Mouse (Mus musculus): ENCODE measurements at regions not wholly inside any gene's neighbourhood (a gene's known extent, or its start where the extent isn't known, plus 50 kb on each side); places are given as distances from the start of the nearest gene placed in this dataset.

DNA sequence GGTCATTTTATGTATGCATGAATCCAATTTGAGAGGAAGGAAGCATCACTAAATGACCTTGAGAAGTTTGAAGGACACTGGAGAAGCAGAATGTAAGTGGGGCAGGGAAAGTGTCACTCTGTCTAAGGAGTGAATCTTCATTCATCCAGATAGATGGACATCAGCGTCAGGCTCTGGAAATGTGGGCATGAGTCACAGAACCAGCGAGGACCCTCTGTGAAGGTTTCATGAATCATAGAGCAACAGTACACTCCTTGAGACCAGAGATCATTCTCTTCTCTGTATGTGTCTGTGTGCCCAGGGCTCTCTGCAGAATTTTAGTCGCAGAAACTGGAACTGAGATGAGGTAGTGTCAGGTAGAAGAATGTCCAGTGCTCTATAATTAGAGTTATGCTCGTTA is 62.4 kb upstream of the Lypd6 start:
- DNase-seq = peak; percentile 22

- DNase-seq = peak; percentile 8
Measured at GRCm38 (mm10) chr2:50004674-50005527, 61.3 kb upstream of the Lypd6 start.

DNA sequence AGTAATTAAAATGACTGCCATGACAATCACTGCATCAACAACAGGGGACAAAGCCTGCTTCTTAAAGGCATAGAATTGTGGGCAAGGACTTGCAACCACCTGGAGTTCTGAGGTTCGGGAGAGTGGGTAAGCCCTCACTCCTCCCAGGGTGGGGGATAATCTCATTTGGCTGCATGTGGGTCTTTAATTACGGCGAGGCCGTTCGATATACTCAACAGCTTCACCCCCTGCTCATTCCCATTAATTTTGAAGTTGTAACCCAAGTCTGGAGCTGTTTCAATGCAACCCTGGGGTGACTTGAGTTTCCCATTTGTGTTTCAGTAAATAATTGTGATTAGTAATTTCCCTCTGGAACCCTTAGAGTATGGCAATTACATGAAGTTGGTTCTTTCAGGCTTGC is 57.9 kb upstream of the Lypd6 start:
- DNase-seq = no peak

- no peak for DNase-seq
Measured at GRCm38 (mm10) chr2:50010409-50010808, 55.8 kb upstream of the Lypd6 start.

DNA sequence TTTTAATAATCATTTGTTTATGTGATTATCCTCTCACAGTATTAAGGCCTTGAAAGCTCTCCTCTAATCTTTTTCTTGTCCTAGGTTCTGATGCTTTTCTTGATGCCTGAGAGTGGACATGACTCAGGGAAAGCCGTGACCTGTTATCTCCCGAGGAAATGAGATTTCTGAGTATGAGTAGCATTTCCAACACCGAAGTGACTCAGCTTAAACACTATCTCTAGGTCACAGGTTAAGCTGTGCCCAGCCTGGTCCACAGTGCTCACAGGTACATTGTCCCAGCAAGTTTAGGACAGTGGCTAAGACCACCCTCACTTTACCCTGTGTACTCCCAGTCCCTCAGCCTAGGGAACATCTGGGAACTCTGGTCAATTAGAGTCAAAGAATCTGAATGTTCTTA is 53.9 kb upstream of the Lypd6 start:
- DNase-seq = no peak

DNA sequence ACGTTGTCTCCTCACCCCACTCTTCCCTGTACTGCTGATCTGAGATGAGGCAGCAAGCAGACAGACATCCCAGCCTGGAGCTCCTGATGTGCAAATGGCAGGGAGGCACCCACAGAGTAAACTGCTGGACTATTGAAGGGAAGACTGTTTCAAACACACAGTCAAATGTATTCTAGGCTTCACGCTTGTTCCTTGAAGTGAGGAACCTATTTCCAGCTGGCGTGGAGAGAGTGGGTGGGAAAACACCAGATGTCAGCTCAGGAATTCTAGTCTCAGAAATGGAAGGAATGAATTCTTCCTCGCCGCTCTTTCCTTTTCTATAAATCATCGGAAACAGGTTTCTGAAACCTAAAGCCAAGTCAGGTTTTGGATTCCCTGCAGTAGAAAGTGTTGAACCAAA is 53.0 kb upstream of the Lypd6 start:
- DNase-seq = no peak

- DNase-seq = no peak
Measured at GRCm38 (mm10) chr2:50013882-50014281, 52.3 kb upstream of the Lypd6 start.

DNA sequence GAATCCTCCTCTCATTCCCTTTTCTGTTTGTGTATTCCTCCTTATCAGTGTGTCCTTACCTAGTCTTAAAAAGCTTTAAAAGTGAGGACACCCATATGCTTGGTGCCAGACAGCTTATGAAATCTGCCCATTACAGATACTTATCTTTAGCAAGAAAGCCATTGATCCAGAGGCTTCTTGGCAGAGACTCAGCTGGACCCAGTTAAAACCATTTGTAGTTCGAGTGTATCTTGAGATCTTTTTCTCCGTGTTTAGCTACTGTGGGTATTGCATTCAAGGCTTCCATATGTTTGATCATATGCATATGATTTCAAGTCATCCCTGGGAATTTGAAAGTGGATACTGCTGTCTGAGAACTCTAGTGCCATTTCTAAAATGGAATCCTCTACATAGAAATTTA is 51.5 kb upstream of the Lypd6 start:
- DNase-seq = no peak

Measured in adrenal gland, postnatal 14 days (tissue).